Mouse (Mus musculus) liver, embryonic 14.5 days (tissue): Measurements from ENCODE around the gene Tmod2.

Source experiments
- CTCF ChIP-seq: IDR thresholded peaks from 2 replicates; pipeline ENCODE4 v1.5.1; 2016; ENCODE audit warnings: antibody characterized with exemption, low read depth, control low read depth
- EP300 ChIP-seq: IDR thresholded peaks from 2 replicates; pipeline ENCODE4 v1.6.1; 2016; ENCODE audit warnings: antibody characterized with exemption, low read depth

GRCm38 (mm10) chr9:75593481-75593880 lies 17.6 kb downstream of the Tmod2 start:
- no peak for TF ChIP-seq CTCF
- no peak for TF ChIP-seq EP300
